Mouse (Mus musculus): ENCODE data around the gene Rasl11a. TPM values are rescaled to one million over a fixed set of nuclear protein-coding genes. Genes with fewer than 3 reads are reported as not detected.
"Not testable (repeated sequence)": the region's sequence is repeated elsewhere in the genome, so short reads cannot be mapped to it uniquely, and the experiment has no call there.

Rasl11a gene
- total RNA-seq, 4 experiments from 2014 or later, result 5.2 to 9.0 (median 7.7) TPM

DNA sequence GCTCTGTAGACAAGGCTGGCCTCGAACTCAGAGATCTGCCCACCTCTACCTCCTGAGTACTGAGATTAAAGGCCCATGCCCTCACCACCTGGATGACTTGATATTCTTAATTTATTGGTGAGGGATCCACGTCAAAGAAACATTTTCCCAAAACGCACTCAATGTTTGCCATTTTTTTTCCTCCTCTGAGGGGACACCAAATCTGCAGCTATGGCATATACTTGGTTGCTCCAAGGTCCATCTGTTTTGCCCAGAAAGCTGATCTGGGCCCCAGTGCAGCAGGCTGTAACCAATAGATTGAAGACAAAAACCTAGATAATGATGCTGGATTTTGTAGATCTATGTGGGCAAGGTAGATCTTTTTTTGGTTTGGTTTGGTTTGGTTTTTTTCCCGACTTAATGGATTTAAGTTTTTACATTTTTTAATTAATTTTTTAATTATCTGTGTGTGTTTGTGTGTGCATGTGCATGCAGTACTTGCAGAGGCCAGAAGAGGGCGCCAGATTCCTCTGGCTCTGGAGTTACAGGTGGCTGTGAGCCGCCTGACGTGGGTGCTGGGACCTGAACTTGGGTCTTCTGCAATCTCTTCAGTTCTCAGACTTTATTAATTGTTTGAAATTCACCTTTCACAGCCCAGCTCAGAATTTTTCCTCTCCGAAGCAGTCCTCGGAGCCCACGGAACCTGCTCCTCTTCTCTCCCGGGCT lies 48.8 kb downstream of the Rasl11a start:
- DNase-seq, result no peak

DNA sequence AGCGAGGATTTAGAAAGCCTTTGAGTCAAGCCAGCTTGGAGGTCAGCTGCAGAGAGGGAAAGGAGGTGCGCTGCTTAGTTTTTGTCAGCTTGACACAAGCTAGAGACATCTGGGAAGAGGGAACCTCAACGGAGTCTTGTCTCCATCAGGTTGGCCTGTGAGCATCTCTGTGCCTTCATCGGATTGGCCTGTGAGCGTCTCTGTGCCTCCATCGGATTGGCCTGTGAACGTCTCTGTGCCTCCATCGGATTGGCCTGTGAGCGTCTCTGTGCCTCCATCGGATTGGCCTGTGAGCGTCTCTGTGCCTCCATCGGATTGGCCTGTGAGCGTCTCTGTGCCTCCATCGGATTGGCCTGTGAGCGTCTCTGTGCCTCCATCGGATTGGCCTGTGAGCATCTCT lies 50.8 kb downstream of the Rasl11a start:
- not testable (repeated sequence) for DNase-seq

DNA sequence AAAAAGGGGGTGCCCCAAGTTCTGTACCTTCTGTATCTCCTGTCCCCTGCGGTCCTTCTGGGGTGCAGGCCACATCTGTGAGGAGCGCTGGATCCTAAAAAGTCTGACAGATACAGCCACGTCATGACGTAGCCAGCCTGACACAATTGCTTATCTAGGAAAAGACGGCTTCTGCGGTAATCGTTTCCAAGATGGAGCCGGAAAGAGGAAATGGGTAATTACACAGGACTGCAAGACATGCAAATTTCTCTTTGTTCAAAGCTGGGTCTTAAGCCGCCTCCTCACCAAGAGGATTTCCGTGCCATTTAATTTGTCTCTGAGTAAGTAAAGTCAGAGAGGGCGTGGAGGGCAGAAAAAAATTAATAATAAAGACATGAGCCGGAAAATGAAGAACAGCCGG lies 52.1 kb downstream of the Rasl11a start:
- DNase-seq, result no peak

Other genes starting within 250 kb of the Rasl11a start
- 10 to 100 TPM; 24.9 to 38.1 (median 31.0) TPM for gene Usp12, start 50.1 kb upstream of the Rasl11a start, total RNA-seq (2022)
- 100 to 1,000 TPM; 199 to 341 (median 261) TPM for gene Rpl21, start 12.2 kb upstream of the Rasl11a start, total RNA-seq (2022)
- gene Gtf3a, start 103.6 kb downstream of the Rasl11a start, total RNA-seq (2022), result 10 to 100 TPM; 24.8 to 30.4 (median 28.6) TPM
- 10 to 100 TPM; 30.6 to 38.0 (median 34.2) TPM for gene Mtif3, start 118.7 kb downstream of the Rasl11a start, total RNA-seq (2022)
- 10 to 100 TPM; 10.1 to 14.4 (median 12.9) TPM for gene Lnx2, start 231.5 kb downstream of the Rasl11a start, total RNA-seq (2022)
- 100 to 1,000 TPM in 2 of 4 experiments, 10 to 100 TPM in 2; 96.7 to 117 (median 108) TPM for gene Polr1d, start 232.0 kb downstream of the Rasl11a start, total RNA-seq (2022)

Measured in adrenal gland, adult 8-10 months (tissue).